Mouse (Mus musculus) neural tube, embryonic 13.5 days (tissue): Measurements from ENCODE around the gene Kcnh7. TPM values are rescaled to one million over a fixed set of nuclear protein-coding genes. Genes with fewer than 3 reads are reported as not detected.

Source experiments
- ATAC-seq: fragments of 200-750 bp; cut with Nextera tagmentation; 2 replicates; pipeline ENCODE4 v1.8.0; 2017; ENCODE audit warnings: low read depth, mild to moderate bottlenecking, moderate TSS enrichment, moderate library complexity
- H3K27ac ChIP-seq: fragments of 300-500 bp; sonication (generic); replicated peaks from 2 replicates; pipeline ENCODE4 v1.5.1; 2015; ENCODE audit warnings: moderate library complexity, mild to moderate bottlenecking, inconsistent platforms
- H3K27me3 ChIP-seq: fragments of 300-500 bp; sonication (generic); 2 replicates; pipeline ENCODE4 v1.6.1; 2015; ENCODE audit warnings: mild to moderate bottlenecking, inconsistent platforms
- H3K36me3 ChIP-seq: fragments of 300-500 bp; sonication (generic); 2 replicates; pipeline ENCODE4 v1.6.1; 2015; ENCODE audit warnings: mild to moderate bottlenecking, inconsistent platforms
- H3K4me1 ChIP-seq: fragments of 300-500 bp; sonication (generic); replicated peaks from 2 replicates; pipeline ENCODE4 v1.6.1; 2015; ENCODE audit warnings: inconsistent platforms
- H3K4me2 ChIP-seq: fragments of 300-500 bp; sonication (generic); 2 replicates; pipeline ENCODE4 v1.6.1; 2015; ENCODE audit warnings: inconsistent platforms, mild to moderate bottlenecking, moderate library complexity
- H3K4me3 ChIP-seq: fragments of 300-500 bp; sonication (generic); 2 replicates; pipeline ENCODE4 v1.5.1; 2015; ENCODE audit warnings: mild to moderate bottlenecking, inconsistent platforms
- H3K9ac ChIP-seq: fragments of 300-500 bp; sonication (generic); 2 replicates; pipeline ENCODE4 v1.6.1; 2015; ENCODE audit warnings: moderate library complexity, mild to moderate bottlenecking, inconsistent platforms
- H3K9me3 ChIP-seq: fragments of 300-500 bp; sonication (generic); 2 replicates; pipeline ENCODE4 v1.6.1; 2016; ENCODE audit warnings: inconsistent platforms
- WGBS: fragments of 180-500 bp; shearing (Covaris S2); methylation state at CpG from one replicate; pipeline ENCODE4 v1.1.7; 2015; 5-methylcytosine and 5-hydroxymethylcytosine counted together
- polyA plus RNA-seq: library from polyadenylated mRNA; unstranded; fragments of >200 nt; fragmentation: Nextera tagmentation; extraction: Ambion mirVana; gene quantifications from 2 replicates; pipeline ENCODE4 v1.2.1, GENCODE M21; 2015

Kcnh7 gene
- polyA plus RNA-seq, 1 experiment from 2014 or later: 7.6 TPM

- H3K4me1 ChIP-seq: no peaks in the 10 kb centered on the region
- H3K9me3 ChIP-seq: no peaks in the 10 kb centered on the region
- no peak overlapping the region for H3K9ac ChIP-seq
- no peak overlapping the region for H3K4me2 ChIP-seq
- no peak for ATAC-seq
- H3K27ac ChIP-seq: no peak overlapping the region
- 91% methylated on average over 3 of the region's 3 CpGs for WGBS
- no peaks in the 10 kb centered on the region for H3K27me3 ChIP-seq
- H3K4me3 ChIP-seq: no peak overlapping the region
- 0 out of 2 replicates have a peak, but pooled peaks cover 4% of the 10 kb centered on the region for H3K36me3 ChIP-seq
Measured at GRCm38 (mm10) chr2:62706313-62706712, 477.8 kb downstream of the Kcnh7 start.

GRCm38 (mm10) chr2:62685934-62686333, 498.2 kb downstream of the Kcnh7 start:
- no peak overlapping the region for H3K4me2 ChIP-seq
- ATAC-seq: no peak
- H3K4me1 ChIP-seq: no peaks in the 10 kb centered on the region
- no peaks in the 10 kb centered on the region for H3K27me3 ChIP-seq
- no peak overlapping the region for H3K9ac ChIP-seq
- H3K4me3 ChIP-seq: no peak overlapping the region
- no peaks in the 10 kb centered on the region for H3K36me3 ChIP-seq
- WGBS: 90% methylated on average over 6 of the region's 6 CpGs
- H3K9me3 ChIP-seq: no peaks in the 10 kb centered on the region
- H3K27ac ChIP-seq: no peak overlapping the region

GRCm38 (mm10) chr2:62684989-62685595, 499.0 kb downstream of the Kcnh7 start:
- 69% methylated on average over 3 of the region's 3 CpGs for WGBS
- Histone ChIP-seq H3K9me3 (no peaks in the 10 kb centered on the region), H3K27ac (no peak overlapping the region), H3K9ac (no peak overlapping the region), H3K27me3 (no peaks in the 10 kb centered on the region), H3K4me3 (no peak overlapping the region), H3K4me2 (no peak overlapping the region), H3K4me1 (no peaks in the 10 kb centered on the region), H3K36me3 (no peaks in the 10 kb centered on the region)
- ATAC-seq: no peak

GRCm38 (mm10) chr2:62681667-62682066, 502.4 kb downstream of the Kcnh7 start:
- WGBS: 70% methylated on average over 8 of the region's 8 CpGs
- Histone ChIP-seq H3K27me3 (no peaks in the 10 kb centered on the region), H3K4me1 (no peaks in the 10 kb centered on the region), H3K27ac (no peak overlapping the region), H3K9me3 (no peaks in the 10 kb centered on the region), H3K36me3 (no peaks in the 10 kb centered on the region), H3K4me3 (no peak overlapping the region), H3K9ac (no peak overlapping the region), H3K4me2 (no peak overlapping the region)
- no peak for ATAC-seq

GRCm38 (mm10) chr2:62672788-62673187, 511.3 kb downstream of the Kcnh7 start:
- WGBS: 92% methylated on average over 5 of the region's 5 CpGs

GRCm38 (mm10) chr2:62670767-62671166, 513.3 kb downstream of the Kcnh7 start:
- H3K27ac ChIP-seq: no peak overlapping the region
- 88% methylated on average over 4 of the region's 4 CpGs for WGBS
- no peak overlapping the region for H3K4me2 ChIP-seq
- H3K9ac ChIP-seq: no peak overlapping the region
- H3K36me3 ChIP-seq: no peaks in the 10 kb centered on the region
- H3K27me3 ChIP-seq: 0 out of 2 replicates have a peak, but pooled peaks cover 5% of the 10 kb centered on the region
- no peaks in the 10 kb centered on the region for H3K9me3 ChIP-seq
- no peaks in the 10 kb centered on the region for H3K4me1 ChIP-seq
- ATAC-seq: no peak
- no peak overlapping the region for H3K4me3 ChIP-seq

More at GRCm38 (mm10) chr2:62672788-62673187, 511.3 kb downstream of the Kcnh7 start:
- H3K27ac ChIP-seq: no peak overlapping the region
- no peak overlapping the region for H3K4me2 ChIP-seq
- no peak overlapping the region for H3K9ac ChIP-seq
- H3K9me3 ChIP-seq: no peaks in the 10 kb centered on the region
- no peaks in the 10 kb centered on the region for H3K4me1 ChIP-seq
- no peaks in the 10 kb centered on the region for H3K27me3 ChIP-seq
- no peak overlapping the region for H3K4me3 ChIP-seq
- no peaks in the 10 kb centered on the region for H3K36me3 ChIP-seq
- ATAC-seq: no peak

- WGBS: 87% methylated on average over 5 of the region's 5 CpGs
Measured at GRCm38 (mm10) chr2:62670301-62670700, 513.8 kb downstream of the Kcnh7 start.

GRCm38 (mm10) chr2:62669848-62670247, 514.2 kb downstream of the Kcnh7 start:
- Histone ChIP-seq H3K9ac (no peak overlapping the region), H3K36me3 (no peaks in the 10 kb centered on the region), H3K4me3 (no peak overlapping the region), H3K27ac (no peak overlapping the region), H3K9me3 (no peaks in the 10 kb centered on the region), H3K4me2 (no peak overlapping the region), H3K27me3 (peaks cover 12% of the 10 kb centered on the region), H3K4me1 (no peaks in the 10 kb centered on the region)
- WGBS: 25% methylated on average over 3 of the region's 3 CpGs
- ATAC-seq: no peak

More at GRCm38 (mm10) chr2:62670301-62670700, 513.8 kb downstream of the Kcnh7 start:
- Histone ChIP-seq H3K9ac (no peak overlapping the region), H3K36me3 (no peaks in the 10 kb centered on the region), H3K4me2 (no peak overlapping the region), H3K4me3 (no peak overlapping the region), H3K9me3 (no peaks in the 10 kb centered on the region), H3K4me1 (no peaks in the 10 kb centered on the region), H3K27ac (no peak overlapping the region), H3K27me3 (peaks cover 8% of the 10 kb centered on the region; the same call in 1 of the 2 replicates)
- no peak for ATAC-seq

DNA sequence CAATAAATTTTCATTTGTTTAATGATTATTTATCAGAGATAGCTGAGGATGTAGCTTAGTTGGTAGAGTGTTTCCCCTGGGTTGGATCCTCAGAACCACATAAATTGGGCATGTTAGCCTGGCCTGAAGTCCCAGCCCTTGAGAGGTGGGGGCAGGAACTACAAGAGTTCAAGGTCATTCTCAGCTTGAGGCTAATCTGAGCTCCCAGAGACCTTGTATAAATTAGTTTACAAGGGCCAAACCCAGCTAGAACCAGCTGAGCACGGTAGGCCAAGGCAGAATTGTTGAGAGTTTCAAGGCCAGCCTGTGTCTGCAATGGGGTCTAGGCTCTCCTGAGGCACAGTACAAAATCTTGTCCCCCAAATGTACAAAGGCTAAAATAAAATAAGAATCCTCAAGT, 518.6 kb downstream of the Kcnh7 start:
- Histone ChIP-seq H3K9me3 (no peaks in the 10 kb centered on the region), H3K27ac (no peak overlapping the region), H3K4me3 (no peak overlapping the region), H3K4me1 (no peaks in the 10 kb centered on the region), H3K9ac (no peak overlapping the region), H3K27me3 (peaks cover 24% of the 10 kb centered on the region), H3K36me3 (no peaks in the 10 kb centered on the region), H3K4me2 (no peak overlapping the region)
- no peak for ATAC-seq
- WGBS: 33% methylated on average over 1 of the region's 1 CpGs

DNA sequence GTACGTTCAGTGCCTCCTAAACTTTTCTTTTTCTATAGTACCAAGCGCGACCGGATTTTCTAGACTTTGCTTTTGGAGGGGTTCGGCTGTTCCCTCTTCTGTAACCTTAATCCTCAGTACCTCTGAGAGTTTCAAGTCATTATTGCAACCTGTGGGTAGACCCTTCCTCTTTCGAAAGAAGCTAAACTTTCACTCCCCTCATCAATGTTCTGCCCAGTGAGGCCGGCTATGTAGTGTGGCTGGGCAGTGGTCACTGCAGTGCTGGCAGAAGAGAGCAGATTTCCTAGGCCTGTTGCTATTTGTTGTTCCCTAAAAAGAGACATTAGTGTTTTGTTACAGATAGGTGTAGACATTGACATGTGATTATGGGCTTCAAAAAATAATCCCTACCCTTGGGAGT, 519.2 kb downstream of the Kcnh7 start:
- no peaks in the 10 kb centered on the region for H3K36me3 ChIP-seq
- H3K27ac ChIP-seq: no peak overlapping the region
- 73% methylated on average over 7 of the region's 7 CpGs for WGBS
- peak overlapping the region; percentile 93 for H3K4me2 ChIP-seq
- no peaks in the 10 kb centered on the region for H3K4me1 ChIP-seq
- H3K4me3 ChIP-seq: peak overlapping the region; percentile 61; the same call in 1 of the 2 replicates
- no peak overlapping the region for H3K9ac ChIP-seq
- peaks cover 24% of the 10 kb centered on the region for H3K27me3 ChIP-seq
- H3K9me3 ChIP-seq: no peaks in the 10 kb centered on the region
- no peak for ATAC-seq

GRCm38 (mm10) chr2:62664135-62664670, 519.9 kb downstream of the Kcnh7 start, which contains the start of gene Gca:
TSS of gene Gca (plus strand) at chr2:62664285.
- H3K36me3 ChIP-seq: no peaks in the 10 kb centered on the region
- H3K27ac ChIP-seq: no peak within 1 kb of the TSS
- under 1% methylated on average over 43 of the region's 43 CpGs for WGBS
- H3K4me2 ChIP-seq: peak within 1 kb of the TSS; percentile 93
- H3K27me3 ChIP-seq: peaks cover 24% of the 10 kb centered on the region
- H3K4me3 ChIP-seq: peak within 1 kb of the TSS; percentile 61
- ATAC-seq: peak; percentile 98
- H3K9me3 ChIP-seq: no peaks in the 10 kb centered on the region
- peak within 1 kb of the TSS; percentile 60 for H3K9ac ChIP-seq
- H3K4me1 ChIP-seq: no peaks in the 10 kb centered on the region

DNA sequence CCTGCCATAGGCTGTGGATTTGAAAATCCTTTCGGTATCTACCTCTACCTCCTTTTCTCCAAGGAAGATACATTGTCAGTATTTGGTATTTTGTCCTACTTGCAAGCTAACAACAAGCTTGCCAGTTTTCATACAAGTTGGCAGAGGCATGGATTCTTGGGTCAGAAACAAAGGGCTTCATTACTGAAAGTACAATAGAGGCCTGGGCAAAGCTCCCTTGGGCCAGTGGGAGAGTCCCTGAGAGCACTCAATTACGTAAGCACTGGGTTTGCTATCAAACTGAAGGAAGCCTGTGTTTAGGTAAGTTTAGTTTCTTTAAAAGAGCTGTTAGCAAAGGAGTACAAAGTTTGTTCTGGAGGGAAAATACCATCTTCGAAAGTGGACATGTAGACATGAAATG, 521.5 kb downstream of the Kcnh7 start:
- peaks cover 24% of the 10 kb centered on the region for H3K27me3 ChIP-seq
- no peak overlapping the region for H3K4me3 ChIP-seq
- H3K9me3 ChIP-seq: no peaks in the 10 kb centered on the region
- H3K36me3 ChIP-seq: no peaks in the 10 kb centered on the region
- H3K4me1 ChIP-seq: no peaks in the 10 kb centered on the region
- 77% methylated on average over 3 of the region's 3 CpGs for WGBS
- no peak overlapping the region for H3K9ac ChIP-seq
- H3K4me2 ChIP-seq: no peak overlapping the region
- no peak overlapping the region for H3K27ac ChIP-seq
- ATAC-seq: no peak

DNA sequence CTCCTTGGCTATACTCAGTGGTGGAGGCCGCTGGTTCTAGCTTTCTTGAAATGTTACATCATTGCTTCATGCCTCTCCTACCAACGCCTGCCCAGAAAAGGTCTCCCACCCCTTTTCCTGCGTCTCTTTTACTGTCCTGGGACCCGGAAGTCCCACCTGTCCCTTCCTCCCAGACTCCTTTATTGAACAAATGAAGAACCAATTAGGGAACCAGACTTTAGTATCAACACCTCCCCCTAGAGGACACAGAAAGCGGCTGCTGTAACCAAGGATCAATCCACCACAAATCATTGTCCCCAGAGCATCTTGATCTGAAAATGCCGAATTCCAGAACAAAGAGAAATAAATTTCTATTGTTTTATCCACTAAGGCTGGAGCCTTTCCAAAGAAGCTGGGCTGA, 523.5 kb downstream of the Kcnh7 start:
- 47% methylated on average over 6 of the region's 6 CpGs for WGBS
- H3K27me3 ChIP-seq: peaks cover 18% of the 10 kb centered on the region
- H3K4me3 ChIP-seq: no peak overlapping the region
- H3K9ac ChIP-seq: no peak overlapping the region
- H3K36me3 ChIP-seq: no peaks in the 10 kb centered on the region
- ATAC-seq: no peak
- no peak overlapping the region for H3K4me2 ChIP-seq
- H3K27ac ChIP-seq: no peak overlapping the region
- no peaks in the 10 kb centered on the region for H3K9me3 ChIP-seq
- no peaks in the 10 kb centered on the region for H3K4me1 ChIP-seq
